Mouse (Mus musculus): Measurements from ENCODE around the gene Hspa4l. TPM values are rescaled to one million over a fixed set of nuclear protein-coding genes. Genes with fewer than 3 reads are reported as not detected.
A peak's percentile ranks its signal among the peaks of the same experiment; 100 is the strongest.

Gene Hspa4l
- polyA plus RNA-seq (2012; ENCODE audit: insufficient read depth, insufficient read length, missing spikeins), result 36.8 and 43.5 TPM in 2 replicates

- H3K4me1 ChIP-seq (ENCODE audit: control insufficient read depth, insufficient read depth, insufficient read length, low read length), result no peaks in the 10 kb centered on the region
- H3K27ac ChIP-seq (replicated peaks; ENCODE audit: low read depth, low read length), result 0 out of 2 replicates have a peak within 1 kb of the TSS, but pooled peaks have one; percentile 29
- H3K4me3 ChIP-seq (ENCODE audit: insufficient read depth, low read depth, low read length), result peak within 1 kb of the TSS; percentile 87
These were observed at the start of gene Hspa4l for GRCm38 (mm10) chr3:40744024-40744835. Hspa4l (plus strand) TSS chr3:40744495.

GRCm38 (mm10) chr3:40695162-40695561 lies 49.1 kb upstream of the Hspa4l start:
- H3K27ac ChIP-seq (replicated peaks; ENCODE audit: low read depth, low read length), result no peak overlapping the region
- no peak overlapping the region for H3K4me3 ChIP-seq (ENCODE audit: insufficient read depth, low read depth, low read length)
- H3K4me1 ChIP-seq (ENCODE audit: control insufficient read depth, insufficient read depth, insufficient read length, low read length), result 0 out of 2 replicates have a peak, but pooled peaks cover 2% of the 10 kb centered on the region

- H3K4me3 ChIP-seq (ENCODE audit: insufficient read depth, low read depth, low read length), result no peak overlapping the region
- H3K4me1 ChIP-seq (ENCODE audit: control insufficient read depth, insufficient read depth, insufficient read length, low read length), result 0 out of 2 replicates have a peak, but pooled peaks cover 2% of the 10 kb centered on the region
- H3K27ac ChIP-seq (replicated peaks; ENCODE audit: low read depth, low read length), result no peak overlapping the region
These were observed 45.5 kb upstream of the Hspa4l start for GRCm38 (mm10) chr3:40698834-40699233.

- Histone ChIP-seq H3K4me3 (ENCODE audit: insufficient read depth, low read depth, low read length) (no peak overlapping the region), H3K4me1 (ENCODE audit: control insufficient read depth, insufficient read depth, insufficient read length, low read length) (0 out of 2 replicates have a peak, but pooled peaks cover 4% of the 10 kb centered on the region), H3K27ac (replicated peaks; ENCODE audit: low read depth, low read length) (no peak overlapping the region)
These were observed 39.4 kb upstream of the Hspa4l start for GRCm38 (mm10) chr3:40704816-40705430.

- H3K4me3 ChIP-seq (ENCODE audit: insufficient read depth, low read depth, low read length), result no peak within 1 kb of the TSS
- no peak within 1 kb of the TSS for H3K27ac ChIP-seq (replicated peaks; ENCODE audit: low read depth, low read length)
- H3K4me1 ChIP-seq (ENCODE audit: control insufficient read depth, insufficient read depth, insufficient read length, low read length), result 0 out of 2 replicates have a peak, but pooled peaks cover 4% of the 10 kb centered on the region
These were observed 35.6 kb upstream of the Hspa4l start, which contains the start of gene Slc25a31 for GRCm38 (mm10) chr3:40708655-40709054. Slc25a31 (plus strand) TSS chr3:40708855.

GRCm38 (mm10) chr3:40716056-40716455 lies 28.2 kb upstream of the Hspa4l start:
- Histone ChIP-seq H3K4me1 (ENCODE audit: control insufficient read depth, insufficient read depth, insufficient read length, low read length) (no peaks in the 10 kb centered on the region), H3K4me3 (ENCODE audit: insufficient read depth, low read depth, low read length) (no peak overlapping the region), H3K27ac (replicated peaks; ENCODE audit: low read depth, low read length) (no peak overlapping the region)

GRCm38 (mm10) chr3:40719022-40719421 lies 25.3 kb upstream of the Hspa4l start:
- Histone ChIP-seq H3K4me1 (ENCODE audit: control insufficient read depth, insufficient read depth, insufficient read length, low read length) (no peaks in the 10 kb centered on the region), H3K4me3 (ENCODE audit: insufficient read depth, low read depth, low read length) (no peak overlapping the region), H3K27ac (replicated peaks; ENCODE audit: low read depth, low read length) (no peak overlapping the region)

- no peak overlapping the region for H3K27ac ChIP-seq (replicated peaks; ENCODE audit: low read depth, low read length)
- H3K4me3 ChIP-seq (ENCODE audit: insufficient read depth, low read depth, low read length), result no peak overlapping the region
These were observed 5.8 kb upstream of the Hspa4l start for GRCm38 (mm10) chr3:40738381-40738912.

GRCm38 (mm10) chr3:40744836-40745660 lies 753 bp downstream of the Hspa4l start:
- peak overlapping the region; percentile 87 for H3K4me3 ChIP-seq (ENCODE audit: insufficient read depth, low read depth, low read length)
- no peaks in the 10 kb centered on the region for H3K4me1 ChIP-seq (ENCODE audit: control insufficient read depth, insufficient read depth, insufficient read length, low read length)
- H3K27ac ChIP-seq (replicated peaks; ENCODE audit: low read depth, low read length), result peak overlapping the region; percentile 40

More at GRCm38 (mm10) chr3:40738381-40738912, 5.8 kb upstream of the Hspa4l start:
- H3K4me1 ChIP-seq (ENCODE audit: control insufficient read depth, insufficient read depth, insufficient read length, low read length), result no peaks in the 10 kb centered on the region

GRCm38 (mm10) chr3:40745661-40746547 lies 1.6 kb downstream of the Hspa4l start:
- H3K27ac ChIP-seq (replicated peaks; ENCODE audit: low read depth, low read length), result peak overlapping the region; percentile 40
- H3K4me3 ChIP-seq (ENCODE audit: insufficient read depth, low read depth, low read length), result peak overlapping the region; percentile 87
- H3K4me1 ChIP-seq (ENCODE audit: control insufficient read depth, insufficient read depth, insufficient read length, low read length), result no peaks in the 10 kb centered on the region

GRCm38 (mm10) chr3:40760746-40761145 lies 16.5 kb downstream of the Hspa4l start:
- H3K27ac ChIP-seq (replicated peaks; ENCODE audit: low read depth, low read length), result no peak overlapping the region
- H3K4me1 ChIP-seq (ENCODE audit: control insufficient read depth, insufficient read depth, insufficient read length, low read length), result no peaks in the 10 kb centered on the region
- H3K4me3 ChIP-seq (ENCODE audit: insufficient read depth, low read depth, low read length), result no peak overlapping the region

- Histone ChIP-seq H3K4me3 (ENCODE audit: insufficient read depth, low read depth, low read length) (no peak overlapping the region), H3K27ac (replicated peaks; ENCODE audit: low read depth, low read length) (no peak overlapping the region), H3K4me1 (ENCODE audit: control insufficient read depth, insufficient read depth, insufficient read length, low read length) (no peaks in the 10 kb centered on the region)
These were observed 17.0 kb downstream of the Hspa4l start for GRCm38 (mm10) chr3:40761312-40761711.

- Histone ChIP-seq H3K4me1 (ENCODE audit: control insufficient read depth, insufficient read depth, insufficient read length, low read length) (no peaks in the 10 kb centered on the region), H3K4me3 (ENCODE audit: insufficient read depth, low read depth, low read length) (no peak overlapping the region), H3K27ac (replicated peaks; ENCODE audit: low read depth, low read length) (no peak overlapping the region)
These were observed 49.5 kb downstream of the Hspa4l start for GRCm38 (mm10) chr3:40793783-40794182.

- Histone ChIP-seq H3K4me3 (ENCODE audit: insufficient read depth, low read depth, low read length) (no peak overlapping the region), H3K27ac (replicated peaks; ENCODE audit: low read depth, low read length) (no peak overlapping the region)
These were observed 53.8 kb downstream of the Hspa4l start for GRCm38 (mm10) chr3:40798054-40798453.

More at GRCm38 (mm10) chr3:40798054-40798453, 53.8 kb downstream of the Hspa4l start:
- no peaks in the 10 kb centered on the region for H3K4me1 ChIP-seq (ENCODE audit: control insufficient read depth, insufficient read depth, insufficient read length, low read length)
